Mouse (Mus musculus): ENCODE results near the gene Ptprcap. TPM values are rescaled to one million over a fixed set of nuclear protein-coding genes. Genes with fewer than 3 reads are reported as not detected.
A peak's percentile ranks its signal among the peaks of the same experiment; 100 is the strongest.

Ptprcap gene
- polyA plus RNA-seq, 1 experiment = 1,655 TPM

- Histone ChIP-seq H3K27ac (ENCODE audit: control insufficient read depth, insufficient read depth, low read length) (no peak within 1 kb of the TSS), H3K4me3 (ENCODE audit: control insufficient read depth, insufficient read depth, low read length) (no peak within 1 kb of the TSS), H3K27me3 (ENCODE audit: control insufficient read depth, insufficient read depth, low read length) (no peaks in the 10 kb centered on the region), H3K4me1 (replicated peaks; ENCODE audit: control insufficient read depth, insufficient read depth, low read length) (peaks cover 22% of the 10 kb centered on the region), H3K36me3 (ENCODE audit: control insufficient read depth, insufficient read depth, low read length) (no peaks in the 10 kb centered on the region)
- no peak for DNase-seq
- 98% methylated on average over 2 of the region's 2 CpGs for WGBS
- TF ChIP-seq POLR2A (IDR thresholded peaks at IDR 0.05; ENCODE audit: control insufficient read depth, extremely low read depth, insufficient read depth, low read length, poor library complexity) (no peak), CTCF (IDR thresholded peaks at IDR 0.05; ENCODE audit: borderline replicate concordance, control insufficient read depth, extremely low read depth, insufficient read depth, low read length, poor library complexity) (no peak)
These were observed 14.0 kb upstream of the Ptprcap start, which contains the start of gene Gpr152 for GRCm38 (mm10) chr19:4139446-4139845. Gene Gpr152, plus strand, starts transcription at chr19:4139787.

- H3K4me3 ChIP-seq (ENCODE audit: control insufficient read depth, insufficient read depth, low read length) = no peak overlapping the region
- no peaks in the 10 kb centered on the region for H3K36me3 ChIP-seq (ENCODE audit: control insufficient read depth, insufficient read depth, low read length)
- H3K4me1 ChIP-seq (replicated peaks; ENCODE audit: control insufficient read depth, insufficient read depth, low read length) = peaks cover 26% of the 10 kb centered on the region
- H3K27me3 ChIP-seq (ENCODE audit: control insufficient read depth, insufficient read depth, low read length) = no peaks in the 10 kb centered on the region
- H3K27ac ChIP-seq (ENCODE audit: control insufficient read depth, insufficient read depth, low read length) = no peak overlapping the region
- 92% methylated on average over 6 of the region's 6 CpGs for WGBS
- no peak for DNase-seq
- TF ChIP-seq CTCF (IDR thresholded peaks at IDR 0.05; ENCODE audit: borderline replicate concordance, control insufficient read depth, extremely low read depth, insufficient read depth, low read length, poor library complexity) = no peak
- no peak for TF ChIP-seq POLR2A (IDR thresholded peaks at IDR 0.05; ENCODE audit: control insufficient read depth, extremely low read depth, insufficient read depth, low read length, poor library complexity)
These were observed 13.3 kb upstream of the Ptprcap start for GRCm38 (mm10) chr19:4140147-4140546.

GRCm38 (mm10) chr19:4142416-4143173 lies 10.8 kb upstream of the Ptprcap start:
- H3K36me3 ChIP-seq (ENCODE audit: control insufficient read depth, insufficient read depth, low read length) = no peaks in the 10 kb centered on the region
- H3K27ac ChIP-seq (ENCODE audit: control insufficient read depth, insufficient read depth, low read length) = no peak overlapping the region
- no peak for TF ChIP-seq CTCF (IDR thresholded peaks at IDR 0.05; ENCODE audit: borderline replicate concordance, control insufficient read depth, extremely low read depth, insufficient read depth, low read length, poor library complexity)
- TF ChIP-seq POLR2A (IDR thresholded peaks at IDR 0.05; ENCODE audit: control insufficient read depth, extremely low read depth, insufficient read depth, low read length, poor library complexity) = no peak
- H3K4me1 ChIP-seq (replicated peaks; ENCODE audit: control insufficient read depth, insufficient read depth, low read length) = peaks cover 36% of the 10 kb centered on the region
- no peaks in the 10 kb centered on the region for H3K27me3 ChIP-seq (ENCODE audit: control insufficient read depth, insufficient read depth, low read length)
- no peak for DNase-seq
- 98% methylated on average over 18 of the region's 18 CpGs for WGBS
- no peak overlapping the region for H3K4me3 ChIP-seq (ENCODE audit: control insufficient read depth, insufficient read depth, low read length)

- Histone ChIP-seq H3K36me3 (ENCODE audit: control insufficient read depth, insufficient read depth, low read length) (no peaks in the 10 kb centered on the region), H3K4me3 (ENCODE audit: control insufficient read depth, insufficient read depth, low read length) (no peak within 1 kb of the TSS), H3K27me3 (ENCODE audit: control insufficient read depth, insufficient read depth, low read length) (no peaks in the 10 kb centered on the region), H3K27ac (ENCODE audit: control insufficient read depth, insufficient read depth, low read length) (peak within 1 kb of the TSS; percentile 79), H3K4me1 (replicated peaks; ENCODE audit: control insufficient read depth, insufficient read depth, low read length) (peaks cover 39% of the 10 kb centered on the region)
- 65% methylated on average over 7 of the region's 7 CpGs for WGBS
- no peak for TF ChIP-seq POLR2A (IDR thresholded peaks at IDR 0.05; ENCODE audit: control insufficient read depth, extremely low read depth, insufficient read depth, low read length, poor library complexity)
- TF ChIP-seq CTCF (IDR thresholded peaks at IDR 0.05; ENCODE audit: borderline replicate concordance, control insufficient read depth, extremely low read depth, insufficient read depth, low read length, poor library complexity) = no peak
- DNase-seq = no peak
These were observed 9.6 kb upstream of the Ptprcap start, which contains the start of gene Cabp4 for GRCm38 (mm10) chr19:4143759-4144268. Gene Cabp4, minus strand, starts transcription at chr19:4144033.

- WGBS = 53% methylated on average over 16 of the region's 16 CpGs
- H3K36me3 ChIP-seq (ENCODE audit: control insufficient read depth, insufficient read depth, low read length) = no peaks in the 10 kb centered on the region
- no peaks in the 10 kb centered on the region for H3K27me3 ChIP-seq (ENCODE audit: control insufficient read depth, insufficient read depth, low read length)
- peaks cover 49% of the 10 kb centered on the region for H3K4me1 ChIP-seq (replicated peaks; ENCODE audit: control insufficient read depth, insufficient read depth, low read length)
- peak; percentile 35 for DNase-seq
- H3K4me3 ChIP-seq (ENCODE audit: control insufficient read depth, insufficient read depth, low read length) = no peak overlapping the region
- H3K27ac ChIP-seq (ENCODE audit: control insufficient read depth, insufficient read depth, low read length) = peak overlapping the region; percentile 79
- TF ChIP-seq POLR2A (IDR thresholded peaks at IDR 0.05; ENCODE audit: control insufficient read depth, extremely low read depth, insufficient read depth, low read length, poor library complexity) = no peak
- no peak for TF ChIP-seq CTCF (IDR thresholded peaks at IDR 0.05; ENCODE audit: borderline replicate concordance, control insufficient read depth, extremely low read depth, insufficient read depth, low read length, poor library complexity)
These were observed 8.6 kb upstream of the Ptprcap start for GRCm38 (mm10) chr19:4144550-4145498.

GRCm38 (mm10) chr19:4145936-4146335 lies 7.5 kb upstream of the Ptprcap start:
- Histone ChIP-seq H3K36me3 (ENCODE audit: control insufficient read depth, insufficient read depth, low read length) (peaks cover 6% of the 10 kb centered on the region; the same call in 1 of the 2 replicates), H3K4me3 (ENCODE audit: control insufficient read depth, insufficient read depth, low read length) (no peak overlapping the region), H3K4me1 (replicated peaks; ENCODE audit: control insufficient read depth, insufficient read depth, low read length) (peaks cover 48% of the 10 kb centered on the region), H3K27me3 (ENCODE audit: control insufficient read depth, insufficient read depth, low read length) (no peaks in the 10 kb centered on the region), H3K27ac (ENCODE audit: control insufficient read depth, insufficient read depth, low read length) (no peak overlapping the region)
- 96% methylated on average over 5 of the region's 5 CpGs for WGBS
- TF ChIP-seq POLR2A (IDR thresholded peaks at IDR 0.05; ENCODE audit: control insufficient read depth, extremely low read depth, insufficient read depth, low read length, poor library complexity) (no peak), CTCF (IDR thresholded peaks at IDR 0.05; ENCODE audit: borderline replicate concordance, control insufficient read depth, extremely low read depth, insufficient read depth, low read length, poor library complexity) (no peak)
- DNase-seq = no peak

Data from thymus, adult 2 months (tissue).